Mouse (Mus musculus) lung, postnatal 0 days (tissue): ENCODE measurements around the gene Nr1d2. TPM values are rescaled to one million over a fixed set of nuclear protein-coding genes. Genes with fewer than 3 reads are reported as not detected.
A peak's percentile ranks its signal among the peaks of the same experiment; 100 is the strongest.
"Not testable (repeated sequence)": the region's sequence is repeated elsewhere in the genome, so short reads cannot be mapped to it uniquely, and the experiment has no call there.

Source experiments
- ATAC-seq: fragments of 200-750 bp; cut with Nextera tagmentation; 2 replicates; pipeline ENCODE4 v1.8.0; 2017; ENCODE audit warnings: moderate library complexity
- DNase-seq: peaks from one replicate; pipeline ENCODE4 v3.0.0-alpha.2; 2016; ENCODE audit warnings: low spot score
- H3K27ac ChIP-seq: fragments of 300-500 bp; sonication (generic); 2 replicates; pipeline ENCODE4 v1.5.1; 2014; ENCODE audit warnings: antibody characterized with exemption, mild to moderate bottlenecking, low read length, mixed read lengths
- H3K27me3 ChIP-seq: fragments of 300-500 bp; sonication (generic); replicated peaks from 2 replicates; pipeline ENCODE4 v1.6.1; 2014; ENCODE audit warnings: low read length, mixed read lengths; ENCODE audit not compliant: insufficient read depth
- H3K36me3 ChIP-seq: fragments of 300-500 bp; sonication (generic); 2 replicates; pipeline ENCODE4 v1.6.1; 2014; ENCODE audit warnings: low read length, mixed read lengths; ENCODE audit not compliant: insufficient read depth
- H3K4me1 ChIP-seq: fragments of 300-500 bp; sonication (generic); 2 replicates; pipeline ENCODE4 v1.6.1; 2014; ENCODE audit warnings: antibody characterized with exemption, low read depth, low read length, mixed read lengths; ENCODE audit not compliant: insufficient read depth
- H3K4me2 ChIP-seq: fragments of 300-500 bp; sonication (generic); replicated peaks from 2 replicates; pipeline ENCODE4 v1.6.1; 2014; ENCODE audit warnings: low read depth, mild to moderate bottlenecking, low read length, moderate library complexity, mixed read lengths
- H3K4me3 ChIP-seq: fragments of 300-500 bp; sonication (generic); 2 replicates; pipeline ENCODE4 v1.5.1; 2014; ENCODE audit warnings: low read depth, low read length
- H3K9ac ChIP-seq: fragments of 300-500 bp; sonication (generic); replicated peaks from 2 replicates; pipeline ENCODE4 v1.6.1; 2014; ENCODE audit warnings: low read depth, mild to moderate bottlenecking
- H3K9me3 ChIP-seq: fragments of 300-500 bp; sonication (generic); 2 replicates; pipeline ENCODE4 v1.6.1; 2016; ENCODE audit warnings: low read length, mixed read lengths
- CTCF ChIP-seq: IDR thresholded peaks from 2 replicates; pipeline ENCODE4 v1.5.1; 2016; ENCODE audit warnings: antibody characterized with exemption, mild to moderate bottlenecking
- EP300 ChIP-seq: IDR thresholded peaks from 2 replicates; pipeline ENCODE4 v1.6.1; 2016; ENCODE audit warnings: antibody characterized with exemption, mild to moderate bottlenecking, control low read depth
- WGBS: fragments of 180-500 bp; shearing (Covaris S2); extraction: QIAGEN DNeasy Blood & Tissue Kit; methylation state at CpG from one replicate; pipeline ENCODE4 v1.1.7; 2014; 5-methylcytosine and 5-hydroxymethylcytosine counted together
- polyA plus RNA-seq: library from polyadenylated mRNA; unstranded; fragments of >200 nt; fragmentation: Nextera tagmentation; extraction: Ambion mirVana; gene quantifications from 2 replicates; pipeline ENCODE4 v1.2.1, GENCODE M21; 2015

Gene Nr1d2
- polyA plus RNA-seq, 1 experiment from 2014 or later, result 12.5 TPM

DNA sequence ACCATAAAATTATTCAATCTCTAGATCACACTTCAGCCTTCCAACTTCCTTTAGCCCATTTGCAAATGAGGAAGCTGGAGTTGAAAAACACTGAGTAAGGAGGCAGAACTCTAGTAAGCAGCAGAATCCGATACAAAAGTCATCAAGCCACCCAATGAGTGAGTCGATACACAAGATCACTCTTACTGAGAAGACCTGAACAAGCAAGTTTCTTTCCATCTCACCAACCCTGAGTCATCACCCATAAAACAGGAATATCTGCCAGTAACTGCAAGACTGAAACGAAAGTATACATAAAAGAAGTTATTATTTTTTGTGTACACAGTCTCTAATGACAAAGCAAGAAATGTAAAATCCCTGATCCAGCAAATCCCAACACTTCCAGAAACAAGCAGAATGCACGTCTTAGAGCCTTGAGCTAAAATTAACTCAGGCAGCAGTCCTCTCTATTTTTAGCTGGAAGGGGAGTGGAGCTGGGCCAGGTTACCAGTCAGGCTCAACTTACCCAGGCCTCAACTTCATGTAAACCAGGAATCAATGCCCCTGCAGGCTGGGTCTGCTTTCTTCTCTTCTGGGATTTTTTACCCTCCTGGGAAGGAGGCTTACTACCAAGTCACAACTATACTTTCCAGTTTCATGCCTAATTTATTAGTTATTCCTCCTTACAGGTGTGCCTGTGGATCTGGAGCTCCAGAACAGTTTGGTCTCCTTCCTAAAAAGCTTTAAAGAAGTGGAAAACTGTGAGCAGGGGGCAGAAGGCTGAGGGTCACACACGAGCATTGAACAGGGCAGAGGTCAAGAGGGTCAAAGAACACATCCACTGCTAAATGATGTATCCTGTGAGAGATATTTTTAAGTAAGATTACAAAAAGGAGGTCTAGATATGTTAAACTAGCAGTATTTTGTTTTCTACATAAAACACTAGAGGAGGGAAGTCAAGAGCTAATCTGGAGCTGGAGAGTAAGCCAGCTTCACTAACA is 4.7 kb downstream of the Nr1d2 start:
- Histone ChIP-seq H3K27ac (no peak overlapping the region), H3K27me3 (no peaks in the 10 kb centered on the region), H3K9me3 (no peaks in the 10 kb centered on the region), H3K4me1 (0 out of 2 replicates have a peak, but pooled peaks cover 4% of the 10 kb centered on the region), H3K36me3 (no peaks in the 10 kb centered on the region), H3K4me3 (no peak overlapping the region), H3K4me2 (0 out of 2 replicates have a peak overlapping the region, but pooled peaks have one; percentile 5), H3K9ac (no peak overlapping the region)
- WGBS, result 34% methylated on average over 5 of the region's 5 CpGs
- TF ChIP-seq CTCF (no peak), EP300 (no peak)
- no peak for ATAC-seq
- peak; percentile 44 for DNase-seq

DNA sequence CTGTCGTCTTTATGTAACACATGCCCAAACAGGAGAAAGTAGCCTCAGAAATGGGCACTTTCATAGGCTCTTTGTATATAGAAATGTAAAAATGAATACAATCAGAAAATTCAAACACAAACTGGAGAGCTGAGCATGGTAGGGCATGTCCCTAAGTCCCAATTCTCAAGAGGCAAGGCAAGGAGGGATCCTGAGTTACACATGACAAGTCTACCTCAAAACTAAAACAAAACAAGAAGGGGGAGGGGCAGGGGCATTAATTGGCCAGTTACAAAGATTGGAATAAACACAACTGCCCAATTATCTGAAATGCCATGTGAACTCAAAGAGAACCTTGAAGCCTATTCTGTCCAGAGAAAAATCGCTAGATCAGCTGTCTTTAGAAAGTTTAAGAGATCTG is 5.9 kb downstream of the Nr1d2 start:
- no peak overlapping the region for H3K4me3 ChIP-seq
- no peak overlapping the region for H3K9ac ChIP-seq
- H3K4me1 ChIP-seq, result 0 out of 2 replicates have a peak, but pooled peaks cover 4% of the 10 kb centered on the region
- H3K27ac ChIP-seq, result no peak overlapping the region
- no peaks in the 10 kb centered on the region for H3K27me3 ChIP-seq
- no peak overlapping the region for H3K4me2 ChIP-seq
- 78% methylated on average over 2 of the region's 2 CpGs for WGBS
- no peaks in the 10 kb centered on the region for H3K36me3 ChIP-seq
- TF ChIP-seq EP300 (no peak), CTCF (no peak)
- ATAC-seq (no peak), DNase-seq (peak; percentile 42)
- H3K9me3 ChIP-seq, result no peaks in the 10 kb centered on the region

DNA sequence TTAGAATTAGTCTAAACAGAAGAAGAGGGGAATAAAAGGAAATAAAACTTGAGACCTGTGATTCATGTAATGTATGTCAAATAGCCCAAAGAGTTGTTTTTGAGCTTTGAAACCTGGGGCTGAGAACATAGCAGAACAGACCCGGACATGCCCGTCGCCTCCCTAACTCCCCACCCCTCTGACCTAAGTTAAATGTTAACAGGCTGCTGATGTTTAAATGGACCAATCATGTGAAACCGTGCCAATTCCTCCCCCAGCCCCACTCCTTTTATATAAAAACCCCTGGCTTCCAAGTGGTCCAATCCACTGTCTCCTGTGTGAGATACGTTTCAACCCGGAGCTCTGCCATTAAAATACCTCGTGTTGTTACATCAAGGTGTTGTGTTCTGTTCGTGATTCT is 7.1 kb downstream of the Nr1d2 start:
- not testable (repeated sequence) for H3K9me3 ChIP-seq, H3K36me3 ChIP-seq, H3K4me1 ChIP-seq, H3K27me3 ChIP-seq, H3K4me2 ChIP-seq, H3K9ac ChIP-seq, ATAC-seq, H3K4me3 ChIP-seq, H3K27ac ChIP-seq, DNase-seq
- WGBS, result 92% methylated on average over 8 of the region's 8 CpGs

DNA sequence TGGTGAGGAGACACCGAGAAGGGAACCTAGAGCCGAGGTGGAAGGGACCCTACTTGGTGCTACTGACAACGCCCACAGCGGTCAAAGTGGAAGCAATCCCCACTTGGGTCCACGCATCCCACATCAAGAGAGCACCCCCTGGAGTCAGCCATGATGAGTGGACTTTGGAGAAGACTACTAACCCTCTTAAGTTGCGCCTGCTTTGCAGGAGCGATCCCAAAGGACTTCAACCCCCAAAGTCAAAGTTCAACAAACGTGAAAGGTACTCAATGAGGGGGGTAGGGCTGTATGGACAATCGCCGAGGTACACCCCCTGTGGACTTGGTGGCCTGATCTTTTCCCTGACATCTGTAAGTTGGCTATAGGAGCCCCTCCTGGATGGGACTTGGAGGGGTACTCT is 9.2 kb downstream of the Nr1d2 start:
- not testable (repeated sequence) for H3K27ac ChIP-seq, H3K9ac ChIP-seq, H3K4me3 ChIP-seq, H3K4me1 ChIP-seq, DNase-seq, H3K9me3 ChIP-seq, H3K36me3 ChIP-seq, H3K27me3 ChIP-seq, ATAC-seq, H3K4me2 ChIP-seq
- WGBS, result 94% methylated on average over 10 of the region's 10 CpGs

DNA sequence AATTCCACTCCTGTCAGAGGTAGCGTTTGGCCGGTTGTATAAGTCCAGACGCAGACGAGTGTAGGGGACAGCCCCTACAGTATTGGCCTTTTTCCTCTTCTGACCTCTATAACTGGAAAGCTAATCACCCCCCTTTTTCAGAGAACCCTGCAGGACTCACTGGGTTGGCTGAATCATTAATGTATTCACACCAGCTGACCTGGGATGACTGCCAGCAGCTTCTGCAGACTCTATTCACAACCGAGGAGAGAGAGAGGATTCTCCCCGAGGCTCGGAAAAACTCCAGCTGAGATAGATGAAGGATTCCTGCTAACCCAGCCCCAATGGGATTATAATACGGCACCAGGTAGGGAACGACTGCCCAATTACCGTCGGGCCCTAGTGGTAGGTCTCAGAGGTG is 12.7 kb downstream of the Nr1d2 start:
- not testable (repeated sequence) for H3K4me3 ChIP-seq, H3K9ac ChIP-seq, H3K27me3 ChIP-seq, DNase-seq, H3K36me3 ChIP-seq, H3K4me1 ChIP-seq, H3K27ac ChIP-seq, H3K9me3 ChIP-seq, H3K4me2 ChIP-seq, ATAC-seq
- WGBS, result 75% methylated on average over 11 of the region's 11 CpGs

DNA sequence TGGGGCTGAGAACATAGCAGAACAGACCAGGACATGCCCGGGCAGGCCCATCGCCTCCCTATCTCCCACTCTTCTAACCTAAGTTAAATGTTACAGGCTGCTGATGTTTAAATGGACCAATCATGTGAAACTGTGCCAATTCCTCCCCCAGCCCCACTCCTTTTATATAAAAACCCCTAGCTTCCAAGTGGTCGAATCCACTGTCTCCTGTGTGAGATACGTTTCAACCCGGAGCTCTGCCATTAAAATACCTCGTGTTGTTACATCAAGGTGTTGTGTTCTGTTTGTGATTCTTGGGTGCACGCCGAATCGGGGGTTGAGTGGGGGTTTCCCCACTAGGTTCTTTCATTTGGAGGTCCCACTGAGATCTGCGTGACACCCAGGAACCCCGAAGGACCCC is 13.5 kb downstream of the Nr1d2 start:
- H3K9ac ChIP-seq, ATAC-seq, H3K4me2 ChIP-seq, H3K4me3 ChIP-seq, H3K9me3 ChIP-seq, H3K27ac ChIP-seq, H3K27me3 ChIP-seq, H3K36me3 ChIP-seq, DNase-seq, H3K4me1 ChIP-seq: not testable (repeated sequence)
- 90% methylated on average over 11 of the region's 11 CpGs for WGBS
